8 mouse cellular contexts compared by ENCODE assay signal in the genomic region with DNA sequence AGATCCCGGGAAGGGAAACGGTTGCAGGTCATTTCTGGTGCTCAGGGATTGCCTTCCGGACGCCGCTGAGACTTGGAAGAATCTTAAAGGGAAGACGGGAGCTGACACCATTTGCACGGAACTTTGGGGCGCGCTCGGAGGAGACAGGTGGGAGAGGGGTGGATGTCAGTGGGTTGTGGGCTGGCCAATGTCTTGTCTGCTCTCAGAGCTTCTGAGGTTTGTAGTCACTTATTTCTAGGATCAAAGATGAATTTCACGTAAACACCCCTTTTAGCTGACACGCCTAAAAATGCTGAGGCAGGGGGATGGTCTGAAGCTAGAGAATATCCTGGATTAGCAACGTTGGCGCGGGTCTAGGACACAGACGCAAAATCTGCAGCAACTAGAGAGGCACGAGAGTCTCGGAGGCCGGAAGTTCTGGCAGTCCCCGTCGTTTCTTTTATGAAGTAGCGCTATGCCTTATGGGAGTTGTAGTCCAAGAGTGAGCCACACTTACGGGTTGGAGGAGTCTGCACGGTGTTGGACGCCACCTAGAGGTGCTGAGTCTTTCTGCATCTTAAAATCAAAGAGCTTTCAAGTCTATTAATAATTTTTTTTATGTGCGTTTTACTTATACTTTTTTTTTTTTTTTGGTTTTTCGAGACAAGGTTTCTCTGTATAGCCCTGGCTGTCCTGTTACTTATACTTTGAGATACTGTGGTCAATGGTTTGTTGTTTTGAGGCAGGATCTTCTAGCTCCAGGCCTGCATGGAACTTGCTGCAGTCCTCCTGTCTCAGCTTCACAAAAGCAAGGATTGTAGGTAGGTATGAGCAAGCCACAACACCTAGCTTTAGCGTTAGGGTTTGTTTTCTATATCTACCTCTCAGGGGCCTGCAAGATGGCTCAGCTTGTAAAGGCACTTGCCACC. TPM values are rescaled to one million over a fixed set of nuclear protein-coding genes. Genes with fewer than 3 reads are reported as not detected.
DNase-seq lines count a peak whose midpoint lies in the region; ATAC-seq lines count a peak whose summit lies in the region.

A gene (plus strand): TSS at position 72 of the 908 bp plus-strand sequence.

- no peaks in the 10 kb centered on the region for H3K36me3 ChIP-seq in heart, embryonic 13.5 days
- no peaks in the 10 kb centered on the region for H3K36me3 ChIP-seq in liver, embryonic 12.5 days
- no peaks in the 10 kb centered on the region for H3K36me3 ChIP-seq in stomach, embryonic 15.5 days

- H3K4me2 ChIP-seq in heart, embryonic 13.5 days = peak within 1 kb of the TSS; percentile 98
- H3K4me2 ChIP-seq in liver, embryonic 12.5 days = peak within 1 kb of the TSS; percentile 88
- peak within 1 kb of the TSS; percentile 87 for H3K4me2 ChIP-seq in stomach, embryonic 15.5 days

- WGBS in heart, embryonic 13.5 days = under 1% methylated on average over 28 of the region's 28 CpGs
- under 1% methylated on average over 28 of the region's 28 CpGs for WGBS in liver, embryonic 12.5 days (ENCODE audit: insufficient replicate concordance)
- under 1% methylated on average over 28 of the region's 28 CpGs for WGBS in stomach, embryonic 15.5 days

- H3K4me3 ChIP-seq in brown adipose tissue, adult 24 weeks (ENCODE audit: insufficient read depth, low read depth, low read length) = peak within 1 kb of the TSS; percentile 67
- peak within 1 kb of the TSS; percentile 73 for H3K4me3 ChIP-seq in heart, embryonic 13.5 days
- peak within 1 kb of the TSS; percentile 67 for H3K4me3 ChIP-seq in liver, embryonic 12.5 days
- peak within 1 kb of the TSS; percentile 62 for H3K4me3 ChIP-seq in stomach, embryonic 15.5 days (replicated peaks)

- peak within 1 kb of the TSS; percentile 87 for H3K9ac ChIP-seq in heart, embryonic 13.5 days
- peak within 1 kb of the TSS; percentile 72 for H3K9ac ChIP-seq in liver, embryonic 12.5 days
- peak within 1 kb of the TSS; percentile 44; the same call in 1 of the 2 replicates for H3K9ac ChIP-seq in stomach, embryonic 15.5 days

- H3K4me1 ChIP-seq in brown adipose tissue, adult 24 weeks (ENCODE audit: control insufficient read depth, insufficient read depth, insufficient read length, low read length) = no peaks in the 10 kb centered on the region
- H3K4me1 ChIP-seq in heart, embryonic 13.5 days = peaks cover 13% of the 10 kb centered on the region
- H3K4me1 ChIP-seq in liver, embryonic 12.5 days = peaks cover 24% of the 10 kb centered on the region
- no peaks in the 10 kb centered on the region for H3K4me1 ChIP-seq in stomach, embryonic 15.5 days

- ATAC-seq in heart, embryonic 13.5 days (ENCODE audit: extremely low read depth, insufficient number of reproducible peaks, low FRiP score, low TSS enrichment) = peak; percentile 90
- ATAC-seq in liver, embryonic 12.5 days = peak; percentile 88
- peak; percentile 92 for ATAC-seq in stomach, embryonic 15.5 days (ENCODE audit: insufficient read depth, low FRiP score, low read depth)

- H3K27ac ChIP-seq in brown adipose tissue, adult 24 weeks (replicated peaks; ENCODE audit: low read depth, low read length) = peak within 1 kb of the TSS; percentile 53; the same call in 1 of the 2 replicates
- H3K27ac ChIP-seq in heart, embryonic 13.5 days (replicated peaks) = peak within 1 kb of the TSS; percentile 54; the same call in 1 of the 2 replicates
- no peak within 1 kb of the TSS for H3K27ac ChIP-seq in liver, embryonic 12.5 days
- H3K27ac ChIP-seq in stomach, embryonic 15.5 days = 0 out of 2 replicates have a peak within 1 kb of the TSS, but pooled peaks have one; percentile 26

- peak; percentile 98 for DNase-seq in CD4-positive, CD25-positive, alpha-beta regulatory T cell, adult 2 months (ENCODE audit: low read depth, low spot score)
- DNase-seq in fat pad, adult 2 months (ENCODE audit: extremely low read depth, low read depth, low spot score) = peak; percentile 76
- DNase-seq in kidney, postnatal 10 days = peak; percentile 89
- DNase-seq in natural killer cell, adult 2 months (ENCODE audit: low spot score in 2 of 2) = peak; percentile 79 to 85

- no peaks in the 10 kb centered on the region for H3K9me3 ChIP-seq in heart, embryonic 13.5 days
- H3K9me3 ChIP-seq in liver, embryonic 12.5 days (replicated peaks) = no peaks in the 10 kb centered on the region
- H3K9me3 ChIP-seq in stomach, embryonic 15.5 days = no peaks in the 10 kb centered on the region

- peaks cover 12% of the 10 kb centered on the region; the same call in 1 of the 2 replicates for H3K27me3 ChIP-seq in heart, embryonic 13.5 days (replicated peaks)
- H3K27me3 ChIP-seq in liver, embryonic 12.5 days (replicated peaks) = no peaks in the 10 kb centered on the region; the same call in 1 of the 2 replicates
- H3K27me3 ChIP-seq in stomach, embryonic 15.5 days (replicated peaks) = no peaks in the 10 kb centered on the region; the same call in 1 of the 2 replicates

RNA-seq across cellular contexts. Expression of the gene that starts here (rescaled TPM):
- 4.6 and 9.2 TPM in 2 replicates for polyA plus RNA-seq in brown adipose tissue, adult 24 weeks (2012; ENCODE audit: insufficient read depth, insufficient read length, missing spikeins)
- 8.5 and 10.1 TPM in 2 replicates for polyA plus RNA-seq in heart, embryonic 13.5 days (2015; fragmentation: Nextera tagmentation; extraction: Ambion mirVana)
- 13.0 and 14.2 TPM in 2 replicates for polyA plus RNA-seq in liver, embryonic 12.5 days (2016; fragmentation: Nextera tagmentation; extraction: Ambion mirVana)
- polyA plus RNA-seq in stomach, embryonic 15.5 days (2015; fragmentation: Nextera tagmentation; extraction: Ambion mirVana) = 9.3 and 10.5 TPM in 2 replicates
